Mouse (Mus musculus): Measurements from ENCODE around the gene Dusp19. TPM values are rescaled to one million over a fixed set of nuclear protein-coding genes. Genes with fewer than 3 reads are reported as not detected.

Gene Dusp19
- polyA plus RNA-seq, 1 experiment, result 3.7 TPM

DNA sequence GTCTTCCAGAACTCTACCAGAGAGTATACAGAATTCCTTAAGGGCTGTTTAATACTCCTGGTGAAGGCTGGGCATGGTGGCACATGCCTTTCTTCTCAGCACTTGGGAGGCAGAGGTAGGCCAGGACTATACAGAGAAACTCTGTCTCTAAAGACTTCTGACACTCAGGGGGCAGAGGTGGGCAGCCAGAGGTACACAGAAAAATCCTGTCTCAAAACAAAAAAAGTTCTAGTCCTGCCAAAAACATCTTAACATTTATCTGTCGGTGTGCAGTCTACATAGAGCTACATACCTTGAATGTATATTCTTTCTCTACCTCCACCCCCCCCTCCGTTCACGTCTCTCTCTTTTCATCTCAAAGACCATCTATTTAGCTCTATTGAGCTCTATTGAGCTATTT, 34.5 kb upstream of the Dusp19 start:
- WGBS, result 94% methylated on average over 3 of the region's 3 CpGs
- H3K4me1 ChIP-seq (ENCODE audit: control insufficient read depth, insufficient read depth, low read length), result no peaks in the 10 kb centered on the region; the same call in 1 of the 2 replicates
- H3K4me3 ChIP-seq (replicated peaks; ENCODE audit: control insufficient read depth, low read depth, low read length), result no peak overlapping the region
- no peak overlapping the region for H3K27ac ChIP-seq (ENCODE audit: control insufficient read depth, insufficient read depth, low read depth, low read length, poor library complexity)
- no peak for TF ChIP-seq CTCF (IDR thresholded peaks at IDR 0.05; ENCODE audit: control insufficient read depth, insufficient read depth, low read length)
- no peak for TF ChIP-seq POLR2A (IDR thresholded peaks at IDR 0.05; ENCODE audit: borderline replicate concordance, control insufficient read depth, low read depth, low read length)

DNA sequence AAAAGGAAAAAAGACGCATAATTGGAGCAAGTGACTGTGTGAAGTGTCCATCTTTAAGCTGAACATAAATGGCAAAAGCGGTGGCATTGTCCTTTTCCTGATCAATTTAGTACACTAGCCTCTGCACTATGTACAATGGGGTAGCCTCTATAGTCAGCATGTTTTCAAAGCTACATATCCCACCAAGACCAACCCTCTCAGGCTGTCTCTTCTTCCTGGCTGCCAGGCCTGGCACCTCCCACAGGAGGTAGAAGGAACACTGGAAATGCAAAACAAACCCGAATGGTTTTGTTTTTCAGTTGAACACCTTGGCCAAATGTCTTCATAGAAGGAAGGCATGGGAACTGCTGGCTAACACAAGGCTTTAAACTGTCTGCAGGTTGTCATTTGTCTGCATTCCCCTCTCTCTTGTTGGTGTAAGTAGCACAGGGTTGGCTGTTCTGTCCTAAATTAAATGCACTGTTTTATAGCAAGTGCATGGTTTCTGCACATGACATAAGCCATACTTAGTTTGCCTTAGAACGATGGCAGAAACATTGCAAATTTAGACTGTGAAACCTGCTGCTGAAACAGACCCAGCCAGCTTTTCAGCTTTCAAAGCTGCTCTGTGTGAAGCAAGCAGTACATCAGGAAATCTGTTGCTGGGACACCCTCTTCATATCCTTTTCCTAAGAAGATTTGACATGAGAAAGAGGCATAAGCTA, 22.5 kb upstream of the Dusp19 start:
- 70% methylated on average over 4 of the region's 4 CpGs for WGBS
- TF ChIP-seq POLR2A (IDR thresholded peaks at IDR 0.05; ENCODE audit: borderline replicate concordance, control insufficient read depth, low read depth, low read length) (no peak), CTCF (IDR thresholded peaks at IDR 0.05; ENCODE audit: control insufficient read depth, insufficient read depth, low read length) (no peak)
- no peak overlapping the region for H3K27ac ChIP-seq (ENCODE audit: control insufficient read depth, insufficient read depth, low read depth, low read length, poor library complexity)
- no peaks in the 10 kb centered on the region for H3K4me1 ChIP-seq (ENCODE audit: control insufficient read depth, insufficient read depth, low read length)
- H3K4me3 ChIP-seq (replicated peaks; ENCODE audit: control insufficient read depth, low read depth, low read length), result no peak overlapping the region

DNA sequence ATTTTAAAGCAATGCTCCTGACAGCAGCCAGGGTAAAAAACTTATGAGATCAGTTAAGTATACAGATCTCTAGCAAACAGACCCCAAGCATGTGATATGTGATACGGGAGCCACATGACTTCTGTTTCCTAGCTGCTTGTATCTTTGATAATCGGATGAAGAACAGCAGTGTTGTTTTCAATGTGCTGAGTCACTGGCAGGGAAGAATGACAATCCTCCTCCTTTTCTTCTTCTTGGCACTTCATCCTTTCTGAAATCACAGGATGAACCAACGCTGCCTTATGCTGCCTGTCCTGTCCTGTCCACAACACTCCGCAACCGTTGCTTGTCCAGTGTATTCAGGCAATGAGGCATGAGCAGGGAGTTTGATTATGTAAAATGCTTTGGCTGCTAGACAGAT, 19.9 kb upstream of the Dusp19 start:
- no peak for TF ChIP-seq POLR2A (IDR thresholded peaks at IDR 0.05; ENCODE audit: borderline replicate concordance, control insufficient read depth, low read depth, low read length)
- TF ChIP-seq CTCF (IDR thresholded peaks at IDR 0.05; ENCODE audit: control insufficient read depth, insufficient read depth, low read length), result no peak
- no peak overlapping the region for H3K27ac ChIP-seq (ENCODE audit: control insufficient read depth, insufficient read depth, low read depth, low read length, poor library complexity)
- H3K4me1 ChIP-seq (ENCODE audit: control insufficient read depth, insufficient read depth, low read length), result no peaks in the 10 kb centered on the region
- no peak overlapping the region for H3K4me3 ChIP-seq (replicated peaks; ENCODE audit: control insufficient read depth, low read depth, low read length)
- 71% methylated on average over 5 of the region's 5 CpGs for WGBS

DNA sequence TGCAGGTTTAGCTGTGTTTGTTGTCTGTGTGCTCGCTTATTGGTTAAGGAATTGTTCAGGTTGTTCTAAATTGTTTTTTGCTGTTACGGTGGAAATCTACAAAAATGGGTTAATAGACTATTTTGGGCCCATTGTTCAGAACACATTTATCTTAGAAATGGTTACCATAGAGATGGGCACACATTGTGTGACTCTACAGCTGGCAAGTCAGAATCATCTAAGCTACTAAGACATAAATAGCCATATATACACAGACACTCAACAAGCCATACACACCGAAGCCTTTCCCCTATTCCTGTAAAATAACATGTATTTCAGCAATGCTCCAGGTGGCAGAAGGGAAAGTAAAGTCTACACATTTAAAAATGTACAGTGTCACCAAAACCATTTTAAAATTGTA, 17.0 kb upstream of the Dusp19 start:
- Histone ChIP-seq H3K27ac (ENCODE audit: control insufficient read depth, insufficient read depth, low read depth, low read length, poor library complexity) (no peak overlapping the region), H3K4me3 (replicated peaks; ENCODE audit: control insufficient read depth, low read depth, low read length) (no peak overlapping the region), H3K4me1 (ENCODE audit: control insufficient read depth, insufficient read depth, low read length) (no peaks in the 10 kb centered on the region)
- WGBS, result 75% methylated on average over 3 of the region's 3 CpGs
- TF ChIP-seq POLR2A (IDR thresholded peaks at IDR 0.05; ENCODE audit: borderline replicate concordance, control insufficient read depth, low read depth, low read length) (no peak), CTCF (IDR thresholded peaks at IDR 0.05; ENCODE audit: control insufficient read depth, insufficient read depth, low read length) (no peak)

DNA sequence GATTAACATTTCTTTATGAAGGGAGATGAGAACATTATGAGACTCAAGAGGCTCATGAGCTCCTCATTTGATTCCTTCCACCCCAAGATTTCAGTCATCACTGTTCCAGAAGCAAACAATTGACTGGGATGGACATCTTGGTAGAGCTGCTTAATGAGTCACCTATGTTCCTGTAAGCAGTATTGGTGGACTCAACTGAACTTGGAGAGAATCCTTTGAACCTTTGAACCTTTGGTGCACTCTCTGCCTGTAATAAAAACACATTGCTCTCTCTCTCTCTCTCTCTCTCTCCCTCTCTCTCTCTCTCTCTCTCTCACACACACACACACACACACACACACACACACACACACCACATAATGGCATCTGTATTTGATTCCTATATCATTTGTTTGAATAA, 16.2 kb upstream of the Dusp19 start:
- H3K4me1 ChIP-seq (ENCODE audit: control insufficient read depth, insufficient read depth, low read length), result no peaks in the 10 kb centered on the region
- TF ChIP-seq CTCF (IDR thresholded peaks at IDR 0.05; ENCODE audit: control insufficient read depth, insufficient read depth, low read length) (no peak), POLR2A (IDR thresholded peaks at IDR 0.05; ENCODE audit: borderline replicate concordance, control insufficient read depth, low read depth, low read length) (no peak)
- no peak overlapping the region for H3K27ac ChIP-seq (ENCODE audit: control insufficient read depth, insufficient read depth, low read depth, low read length, poor library complexity)
- no peak overlapping the region for H3K4me3 ChIP-seq (replicated peaks; ENCODE audit: control insufficient read depth, low read depth, low read length)

DNA sequence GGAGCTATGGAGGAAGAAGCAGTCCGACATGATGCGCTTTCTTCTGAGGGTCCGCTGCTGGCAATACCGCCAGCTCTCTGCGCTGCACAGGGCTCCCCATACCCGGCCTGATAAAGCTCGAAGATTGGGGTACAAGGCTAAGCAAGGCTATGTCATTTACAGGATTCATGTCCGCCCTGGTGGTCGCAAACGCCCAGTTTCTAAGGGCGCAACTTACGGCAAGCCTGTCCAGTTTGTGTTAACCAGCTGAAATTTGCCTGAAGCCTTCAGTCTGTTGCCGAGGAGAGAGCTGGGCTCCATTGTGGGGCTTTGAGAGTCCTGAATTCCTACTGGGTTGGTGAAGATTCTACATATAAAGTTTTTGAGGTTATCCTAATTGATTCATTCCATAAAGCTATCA, 14.1 kb upstream of the Dusp19 start:
- WGBS, result 85% methylated on average over 13 of the region's 13 CpGs
- Histone ChIP-seq H3K27ac (ENCODE audit: control insufficient read depth, insufficient read depth, low read depth, low read length, poor library complexity) (no peak overlapping the region), H3K4me3 (replicated peaks; ENCODE audit: control insufficient read depth, low read depth, low read length) (no peak overlapping the region), H3K4me1 (ENCODE audit: control insufficient read depth, insufficient read depth, low read length) (no peaks in the 10 kb centered on the region)
- TF ChIP-seq CTCF (IDR thresholded peaks at IDR 0.05; ENCODE audit: control insufficient read depth, insufficient read depth, low read length), result no peak
- no peak for TF ChIP-seq POLR2A (IDR thresholded peaks at IDR 0.05; ENCODE audit: borderline replicate concordance, control insufficient read depth, low read depth, low read length)

DNA sequence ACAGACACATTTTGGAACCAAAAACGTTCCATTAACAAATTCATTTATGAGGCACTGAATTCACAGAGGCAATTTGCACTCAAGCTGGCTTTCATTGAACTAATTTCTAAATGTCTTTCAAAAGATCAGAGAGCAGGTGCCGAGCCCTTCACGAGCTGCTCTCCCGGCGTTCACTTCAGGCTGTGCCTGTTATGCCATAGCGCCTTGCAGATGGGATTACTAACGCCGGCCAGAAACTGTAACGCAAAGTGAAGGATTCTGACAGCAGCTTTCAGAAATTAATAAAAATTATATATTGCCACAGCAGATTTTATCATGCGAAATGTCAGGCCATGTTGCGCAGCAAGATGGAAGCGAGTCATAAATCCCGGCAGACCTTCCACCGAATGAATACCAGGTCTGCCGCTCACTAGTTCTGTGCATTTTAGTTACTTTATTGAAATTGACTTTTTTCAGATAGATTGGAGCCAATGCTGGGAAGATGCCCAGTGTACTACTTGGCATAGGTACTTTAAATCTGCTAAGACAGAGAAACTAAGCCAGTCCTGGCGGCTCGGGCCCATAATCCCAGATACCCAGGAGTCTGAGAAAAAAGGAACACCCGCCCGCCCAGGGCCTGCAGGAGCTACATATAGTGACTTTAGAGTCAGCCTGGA, 12.9 kb upstream of the Dusp19 start:
- Histone ChIP-seq H3K27ac (ENCODE audit: control insufficient read depth, insufficient read depth, low read depth, low read length, poor library complexity) (no peak overlapping the region), H3K4me1 (ENCODE audit: control insufficient read depth, insufficient read depth, low read length) (no peaks in the 10 kb centered on the region), H3K4me3 (replicated peaks; ENCODE audit: control insufficient read depth, low read depth, low read length) (no peak overlapping the region)
- no peak for TF ChIP-seq POLR2A (IDR thresholded peaks at IDR 0.05; ENCODE audit: borderline replicate concordance, control insufficient read depth, low read depth, low read length)
- TF ChIP-seq CTCF (IDR thresholded peaks at IDR 0.05; ENCODE audit: control insufficient read depth, insufficient read depth, low read length), result no peak
- WGBS, result 92% methylated on average over 19 of the region's 19 CpGs

DNA sequence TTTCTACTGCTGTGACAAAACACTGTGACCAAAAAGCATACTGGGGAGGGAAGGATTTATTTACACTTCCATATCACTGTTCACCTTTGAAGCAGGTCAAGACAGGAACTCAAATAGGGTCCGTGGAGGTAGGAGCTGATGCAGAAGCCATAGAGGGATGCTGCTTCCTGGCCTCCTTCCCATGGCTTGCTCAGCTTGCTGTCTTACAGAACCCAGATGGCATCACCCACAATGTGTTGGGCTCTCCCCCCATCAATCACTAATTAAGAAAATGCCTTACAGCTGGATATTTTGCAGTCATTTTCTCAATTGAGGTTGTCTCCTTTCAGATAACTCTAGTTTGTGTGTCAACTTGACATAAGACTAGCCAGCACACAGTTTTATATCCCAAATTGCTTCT, 4.6 kb upstream of the Dusp19 start:
- H3K4me1 ChIP-seq (ENCODE audit: control insufficient read depth, insufficient read depth, low read length), result no peaks in the 10 kb centered on the region
- no peak for TF ChIP-seq CTCF (IDR thresholded peaks at IDR 0.05; ENCODE audit: control insufficient read depth, insufficient read depth, low read length)
- TF ChIP-seq POLR2A (IDR thresholded peaks at IDR 0.05; ENCODE audit: borderline replicate concordance, control insufficient read depth, low read depth, low read length), result no peak
- H3K4me3 ChIP-seq (replicated peaks; ENCODE audit: control insufficient read depth, low read depth, low read length), result no peak overlapping the region
- 72% methylated on average over 1 of the region's 1 CpGs for WGBS
- H3K27ac ChIP-seq (ENCODE audit: control insufficient read depth, insufficient read depth, low read depth, low read length, poor library complexity), result no peak overlapping the region

Measured in bone marrow, adult 2 months (tissue).